Mouse (Mus musculus) liver, postnatal 0 days (tissue): ENCODE results near the gene Myo3b. TPM values are rescaled to one million over a fixed set of nuclear protein-coding genes. Genes with fewer than 3 reads are reported as not detected.
A peak's percentile ranks its signal among the peaks of the same experiment; 100 is the strongest.
"Not testable (repeated sequence)": the region's sequence is repeated elsewhere in the genome, so short reads cannot be mapped to it uniquely, and the experiment has no call there.

Source experiments
- ATAC-seq: fragments of 200-750 bp; cut with Nextera tagmentation; 2 replicates; pipeline ENCODE4 v1.8.0; 2017; ENCODE audit warnings: mild to moderate bottlenecking, moderate library complexity
- DNase-seq: peaks from one replicate; pipeline ENCODE4 v3.0.0-alpha.2; 2016
- H3K27ac ChIP-seq: fragments of 300-500 bp; sonication (generic); 2 replicates; pipeline ENCODE4 v1.5.1; 2014; ENCODE audit warnings: antibody characterized with exemption, moderate library complexity, mild to moderate bottlenecking, low read depth
- H3K27me3 ChIP-seq: fragments of 300-500 bp; sonication (generic); 2 replicates; pipeline ENCODE4 v1.6.1; 2014; ENCODE audit warnings: low read length, control low read depth, mixed read lengths; ENCODE audit not compliant: insufficient read depth
- H3K36me3 ChIP-seq: fragments of 300-500 bp; sonication (generic); replicated peaks from 2 replicates; pipeline ENCODE4 v1.6.1; 2014; ENCODE audit warnings: mild to moderate bottlenecking, control low read depth, low read length, moderate library complexity, mixed read lengths; ENCODE audit not compliant: insufficient read depth
- H3K4me1 ChIP-seq: fragments of 300-500 bp; sonication (generic); 2 replicates; pipeline ENCODE4 v1.6.1; 2014; ENCODE audit warnings: antibody characterized with exemption, mild to moderate bottlenecking, control low read depth; ENCODE audit not compliant: insufficient read depth
- H3K4me2 ChIP-seq: fragments of 300-500 bp; sonication (generic); 2 replicates; pipeline ENCODE4 v1.6.1; 2014; ENCODE audit warnings: low read depth, mild to moderate bottlenecking, low read length, moderate library complexity, mixed read lengths
- H3K4me3 ChIP-seq: fragments of 300-500 bp; sonication (generic); 2 replicates; pipeline ENCODE4 v1.5.1; 2014; ENCODE audit warnings: low read depth, low read length
- H3K9ac ChIP-seq: fragments of 300-500 bp; sonication (generic); replicated peaks from 2 replicates; pipeline ENCODE4 v1.6.1; 2014; ENCODE audit warnings: mild to moderate bottlenecking, moderate library complexity
- H3K9me3 ChIP-seq: fragments of 300-500 bp; sonication (generic); 2 replicates; pipeline ENCODE4 v1.6.1; 2016; ENCODE audit warnings: mild to moderate bottlenecking, control low read depth, low read length, mixed read lengths
- CTCF ChIP-seq: sonication (generic); IDR thresholded peaks from 2 replicates; pipeline ENCODE4 v1.5.1; 2016; ENCODE audit warnings: antibody characterized with exemption, low read depth
- EP300 ChIP-seq: IDR thresholded peaks from 2 replicates; pipeline ENCODE4 v1.6.1; 2016; ENCODE audit warnings: antibody characterized with exemption, low read depth, mild to moderate bottlenecking
- WGBS: fragments of 180-500 bp; shearing (Covaris S2); extraction: QIAGEN DNeasy Blood & Tissue Kit; methylation state at CpG from one replicate; pipeline ENCODE4 v1.1.7; 2014; ENCODE audit not compliant: insufficient replicate concordance; 5-methylcytosine and 5-hydroxymethylcytosine counted together
- polyA plus RNA-seq: library from polyadenylated mRNA; unstranded; fragments of >200 nt; fragmentation: Nextera tagmentation; extraction: Ambion mirVana; gene quantifications from 2 replicates; pipeline ENCODE4 v1.2.1, GENCODE M21; 2015

Myo3b gene
- not detected in 2 replicates for polyA plus RNA-seq

DNA sequence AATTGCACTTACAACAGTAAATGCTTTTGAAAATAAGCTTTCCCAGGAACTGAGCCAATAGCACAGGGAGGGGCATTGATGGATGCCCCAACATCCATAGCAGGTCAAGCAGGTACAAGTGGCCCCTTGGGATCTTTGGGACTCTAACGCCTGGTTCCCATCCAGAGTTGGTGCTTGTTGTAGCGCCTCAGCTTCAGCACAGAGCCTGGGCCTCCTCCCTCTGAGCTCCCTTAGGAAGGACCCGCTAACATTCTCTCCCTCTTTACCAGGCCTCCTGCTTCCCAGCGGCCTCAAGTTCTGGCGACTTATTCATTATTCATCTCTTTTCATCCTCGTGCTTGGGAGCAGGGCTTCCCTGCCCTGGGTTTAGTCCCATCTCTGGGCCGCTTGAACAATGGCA is at the start of gene Myo3b:
Gene Myo3b (plus strand): TSS at position 375 of the 400 bp plus-strand sequence.
- Histone ChIP-seq H3K27ac (no peak within 1 kb of the TSS), H3K9ac (no peak within 1 kb of the TSS), H3K27me3 (no peaks in the 10 kb centered on the region), H3K4me3 (no peak within 1 kb of the TSS), H3K4me1 (peaks cover 2% of the 10 kb centered on the region; the same call in 1 of the 2 replicates), H3K4me2 (no peak within 1 kb of the TSS), H3K36me3 (no peaks in the 10 kb centered on the region), H3K9me3 (no peaks in the 10 kb centered on the region)
- DNase-seq, result no peak
- ATAC-seq, result no peak
- TF ChIP-seq EP300, result no peak
- TF ChIP-seq CTCF, result no peak
- 50% methylated on average over 7 of the region's 7 CpGs for WGBS

DNA sequence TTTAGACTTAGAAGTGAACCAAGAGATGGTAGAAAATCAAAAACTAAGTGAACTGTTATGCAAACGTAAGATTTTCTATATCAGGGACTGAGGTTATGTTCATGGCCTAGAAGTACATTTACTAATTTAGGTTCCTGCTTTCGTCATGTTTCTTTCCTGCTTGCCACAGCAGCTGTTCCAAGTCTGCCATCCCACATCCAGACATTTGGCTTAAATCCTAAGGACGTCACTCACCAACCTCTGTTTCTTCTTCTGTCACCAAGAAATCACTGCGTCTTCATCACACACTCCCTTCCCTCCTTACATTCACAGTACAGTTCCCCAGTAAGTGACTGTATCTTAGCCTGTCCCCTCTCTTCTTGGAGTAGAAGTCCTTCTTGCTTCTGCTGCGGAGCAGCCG is 49.7 kb upstream of the Myo3b start:
- TF ChIP-seq EP300 (no peak), CTCF (no peak)
- no peaks in the 10 kb centered on the region for H3K4me1 ChIP-seq
- DNase-seq (no peak), ATAC-seq (no peak)
- no peaks in the 10 kb centered on the region for H3K9me3 ChIP-seq
- WGBS, result 90% methylated on average over 6 of the region's 6 CpGs
- peaks cover 34% of the 10 kb centered on the region for H3K36me3 ChIP-seq
- no peak overlapping the region for H3K4me3 ChIP-seq
- no peak overlapping the region for H3K9ac ChIP-seq
- no peaks in the 10 kb centered on the region for H3K27me3 ChIP-seq
- H3K27ac ChIP-seq, result no peak overlapping the region
- H3K4me2 ChIP-seq, result no peak overlapping the region

DNA sequence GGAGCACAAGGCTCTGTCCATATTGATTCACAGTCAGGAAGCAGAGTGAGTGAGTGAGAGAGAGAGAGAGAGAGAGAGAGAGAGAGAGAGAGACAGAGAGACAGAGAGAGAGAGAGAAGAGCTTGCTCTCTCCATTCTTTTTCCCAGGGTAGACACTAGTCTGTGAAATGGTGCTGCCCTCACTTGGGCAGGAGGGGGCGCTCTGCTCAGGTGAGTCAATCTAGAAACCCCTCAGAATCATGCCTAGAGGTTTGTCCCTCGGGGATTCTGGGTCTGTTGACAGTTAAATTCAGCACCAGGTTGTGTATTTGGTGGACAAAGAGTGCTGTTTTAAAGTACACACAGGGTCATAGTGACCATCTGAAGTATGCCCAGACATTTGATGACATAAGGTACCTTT is 48.3 kb upstream of the Myo3b start:
- 52% methylated on average over 2 of the region's 2 CpGs for WGBS
- DNase-seq (no peak), ATAC-seq (no peak)
- no peaks in the 10 kb centered on the region for H3K9me3 ChIP-seq
- H3K4me3 ChIP-seq, result no peak overlapping the region
- no peak overlapping the region for H3K4me2 ChIP-seq
- no peaks in the 10 kb centered on the region for H3K4me1 ChIP-seq
- TF ChIP-seq EP300, result no peak
- TF ChIP-seq CTCF, result peak; percentile 53
- H3K27me3 ChIP-seq, result no peaks in the 10 kb centered on the region
- no peak overlapping the region for H3K27ac ChIP-seq
- no peak overlapping the region for H3K9ac ChIP-seq
- peaks cover 34% of the 10 kb centered on the region for H3K36me3 ChIP-seq

DNA sequence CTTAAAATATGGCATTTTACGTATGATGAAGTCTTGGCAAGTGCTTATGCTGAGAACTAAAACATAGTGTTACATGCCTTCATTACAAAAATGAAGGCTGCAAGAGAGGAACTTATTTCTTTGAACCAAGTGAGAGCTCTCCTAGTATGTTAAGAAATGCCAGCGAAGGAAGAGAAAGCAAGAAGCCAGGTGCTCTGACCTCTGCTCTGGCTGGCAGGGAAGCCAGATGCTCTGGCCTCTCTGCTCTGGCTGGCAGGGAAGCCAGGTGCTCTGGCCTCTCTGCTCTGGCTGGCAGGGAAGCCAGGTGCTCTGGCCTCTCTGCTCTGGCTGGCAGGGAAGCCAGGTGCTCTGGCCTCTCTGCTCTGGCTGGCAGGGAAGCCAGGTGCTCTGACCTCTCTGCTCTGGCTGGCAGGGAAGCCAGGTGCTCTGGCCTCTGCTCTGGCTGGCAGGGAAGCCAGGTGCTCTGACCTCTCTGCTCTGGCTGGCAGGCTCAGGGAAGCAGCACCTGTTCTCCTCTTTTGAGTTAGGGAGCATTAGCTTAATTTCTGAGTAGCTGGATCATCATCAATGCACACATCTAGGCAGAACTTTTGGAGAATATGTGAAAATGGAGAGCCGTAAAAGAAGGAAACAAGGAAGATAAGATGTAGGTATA is 44.7 kb upstream of the Myo3b start:
- ATAC-seq, H3K4me2 ChIP-seq, DNase-seq, H3K4me3 ChIP-seq, H3K9me3 ChIP-seq, H3K27me3 ChIP-seq, H3K4me1 ChIP-seq, H3K9ac ChIP-seq, H3K27ac ChIP-seq: not testable (repeated sequence)
- H3K36me3 ChIP-seq, result peaks cover 28% of the 10 kb centered on the region
- whole genome bisulfite sequencing, result 84% methylated on average over 3 of the region's 3 CpGs

DNA sequence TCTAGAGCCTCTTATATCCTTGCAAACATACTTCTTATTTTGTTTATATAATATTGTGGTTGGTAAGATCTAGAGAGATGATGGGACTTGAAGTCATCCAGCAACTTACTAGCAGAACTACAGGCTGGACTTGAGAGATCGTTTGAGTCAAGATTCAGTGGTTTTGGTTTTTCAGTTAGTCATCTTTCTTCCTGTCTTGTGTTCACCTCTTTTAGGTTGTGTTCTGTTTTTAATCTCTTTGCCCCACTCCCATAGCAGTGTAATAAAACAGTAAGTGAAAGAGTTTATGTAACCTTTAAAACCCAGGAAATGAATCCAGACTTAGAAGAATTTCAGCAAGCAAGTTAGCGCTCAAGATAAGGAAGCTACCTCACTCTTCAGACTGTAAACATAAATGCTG is 44.1 kb upstream of the Myo3b start:
- ATAC-seq, result no peak
- Histone ChIP-seq H3K4me3 (no peak overlapping the region), H3K36me3 (peaks cover 23% of the 10 kb centered on the region), H3K27ac (no peak overlapping the region), H3K4me1 (no peaks in the 10 kb centered on the region), H3K27me3 (no peaks in the 10 kb centered on the region), H3K4me2 (no peak overlapping the region), H3K9me3 (no peaks in the 10 kb centered on the region), H3K9ac (no peak overlapping the region)
- DNase-seq, result no peak
- 56% methylated on average over 2 of the region's 2 CpGs for WGBS
- no peak for TF ChIP-seq EP300
- no peak for TF ChIP-seq CTCF

DNA sequence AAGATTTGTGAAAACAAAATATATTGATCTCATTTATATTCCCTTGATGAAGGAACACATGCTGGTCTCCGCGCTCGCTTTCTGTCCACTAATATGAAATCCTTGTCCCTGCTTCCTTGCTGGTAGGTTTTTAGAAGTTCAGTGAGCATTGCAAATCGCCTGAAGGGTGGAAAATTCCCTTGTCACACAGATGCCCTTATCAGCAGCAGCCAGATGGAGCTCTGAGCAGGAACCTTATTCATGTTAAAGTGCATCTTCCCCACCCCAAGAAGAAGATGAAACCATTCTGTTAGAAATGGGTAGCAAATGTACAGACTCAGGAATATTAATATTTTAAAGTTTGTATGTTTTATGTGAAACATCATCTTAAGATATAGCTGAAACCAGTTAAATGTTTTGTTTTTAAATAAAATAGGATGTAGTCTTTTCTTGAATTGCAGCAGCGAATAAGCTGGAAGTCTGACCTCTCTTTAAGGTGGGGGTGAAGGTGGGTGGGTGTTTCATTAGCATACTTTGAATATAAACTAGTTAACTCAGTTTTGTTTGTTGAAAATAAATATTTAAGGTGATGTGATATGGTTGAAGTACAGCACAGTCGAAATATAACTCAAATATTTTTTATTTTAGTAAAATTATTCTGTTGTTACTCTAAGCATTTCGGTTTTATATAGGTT is 39.7 kb upstream of the Myo3b start:
- H3K9me3 ChIP-seq, result no peaks in the 10 kb centered on the region
- DNase-seq, result peak; percentile 71
- peak overlapping the region; percentile 44; the same call in 1 of the 2 replicates for H3K4me2 ChIP-seq
- no peak overlapping the region for H3K9ac ChIP-seq
- peak; percentile 98 for ATAC-seq
- no peak overlapping the region for H3K4me3 ChIP-seq
- 78% methylated on average over 7 of the region's 7 CpGs for WGBS
- H3K27me3 ChIP-seq, result no peaks in the 10 kb centered on the region
- TF ChIP-seq EP300, result peak; percentile 97
- no peak; the same call in 1 of the 2 replicates for TF ChIP-seq CTCF
- H3K36me3 ChIP-seq, result peaks cover 18% of the 10 kb centered on the region
- peak overlapping the region; percentile 55; the same call in 1 of the 2 replicates for H3K27ac ChIP-seq
- no peaks in the 10 kb centered on the region for H3K4me1 ChIP-seq
